Mouse (Mus musculus): ENCODE measurements around the gene Rgl1.

DNA sequence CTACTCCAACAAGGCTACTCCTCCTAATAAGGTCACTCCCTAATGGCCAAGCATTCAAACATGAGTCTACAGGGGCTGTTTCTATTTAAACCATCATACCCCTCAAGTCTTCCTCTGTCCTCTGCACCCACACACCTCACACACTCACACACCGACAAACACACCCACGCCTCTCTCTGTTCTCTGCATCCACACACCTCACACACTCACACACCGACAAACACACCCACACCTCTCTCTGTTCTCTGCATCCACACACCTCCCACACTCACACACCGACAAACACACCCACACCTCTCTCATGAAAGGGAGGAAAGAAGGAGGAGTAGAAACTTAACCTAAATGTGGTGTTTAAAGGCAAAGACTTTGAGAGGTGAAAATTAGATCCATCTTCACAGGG is 106.2 kb downstream of the Rgl1 start:
- no peak for TF ChIP-seq CTCF (IDR thresholded peaks at IDR 0.05)
- TF ChIP-seq EP300 (IDR thresholded peaks at IDR 0.05), result no peak
